Mouse (Mus musculus): ENCODE data around the gene Gprc5c. TPM values are rescaled to one million over a fixed set of nuclear protein-coding genes. Genes with fewer than 3 reads are reported as not detected.

The Gprc5c gene
- polyA plus RNA-seq, 1 experiment from 2014 or later: 17.7 TPM

DNA sequence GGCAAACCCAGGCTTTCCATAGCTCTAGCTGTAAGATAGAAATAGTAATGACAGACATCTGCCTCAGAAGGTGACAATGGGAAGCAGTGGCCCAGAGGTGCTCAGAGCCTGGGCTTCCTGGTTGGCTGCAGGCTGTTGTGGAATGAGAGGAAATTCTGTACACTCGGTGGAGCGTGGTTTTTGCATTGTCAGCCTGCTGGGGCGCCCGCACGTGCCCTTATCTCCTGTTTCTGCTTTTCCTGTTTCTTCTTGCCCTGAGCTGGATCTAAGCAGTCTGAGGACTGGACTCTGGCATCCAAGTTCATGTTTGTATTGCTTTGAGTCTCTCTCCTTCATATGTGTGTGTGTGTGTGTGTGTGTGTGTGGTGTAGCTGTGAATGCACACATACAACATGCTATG is 24.3 kb upstream of the Gprc5c start:
- Histone ChIP-seq H3K4me3 (ENCODE audit: low read depth, low read length) (no peak overlapping the region), H3K36me3 (ENCODE audit: control insufficient read depth, insufficient read depth, low read length) (no peaks in the 10 kb centered on the region), H3K27ac (ENCODE audit: low read depth, low read length) (no peak overlapping the region), H3K27me3 (ENCODE audit: control insufficient read depth, insufficient read depth, low read length) (no peaks in the 10 kb centered on the region), H3K4me2 (replicated peaks; ENCODE audit: low read depth, low read length) (no peak overlapping the region), H3K4me1 (replicated peaks; ENCODE audit: control insufficient read depth, insufficient read depth, low read length) (peaks cover 17% of the 10 kb centered on the region), H3K9ac (ENCODE audit: low read depth, low read length) (no peak overlapping the region), H3K9me3 (ENCODE audit: control insufficient read depth, low read length) (no peaks in the 10 kb centered on the region)
- DNase-seq (ENCODE audit: low spot score): no peak
- ATAC-seq (ENCODE audit: low FRiP score): no peak
- WGBS: 73% methylated on average over 5 of the region's 5 CpGs

GRCm38 (mm10) chr11:114829499-114830432 is 21.2 kb upstream of the Gprc5c start:
- ATAC-seq (ENCODE audit: low FRiP score): peak; percentile 64
- peak overlapping the region; percentile 19; the same call in 1 of the 2 replicates for H3K27ac ChIP-seq (ENCODE audit: low read depth, low read length)
- H3K4me2 ChIP-seq (replicated peaks; ENCODE audit: low read depth, low read length): peak overlapping the region; percentile 57
- H3K4me3 ChIP-seq (ENCODE audit: low read depth, low read length): peak overlapping the region; percentile 15; the same call in 1 of the 2 replicates
- peak; percentile 77 for DNase-seq (ENCODE audit: low spot score)
- H3K9me3 ChIP-seq (ENCODE audit: control insufficient read depth, low read length): no peaks in the 10 kb centered on the region
- H3K9ac ChIP-seq (ENCODE audit: low read depth, low read length): peak overlapping the region; percentile 52
- H3K4me1 ChIP-seq (replicated peaks; ENCODE audit: control insufficient read depth, insufficient read depth, low read length): peaks cover 7% of the 10 kb centered on the region
- no peaks in the 10 kb centered on the region for H3K27me3 ChIP-seq (ENCODE audit: control insufficient read depth, insufficient read depth, low read length)
- WGBS: 10% methylated on average over 24 of the region's 24 CpGs
- H3K36me3 ChIP-seq (ENCODE audit: control insufficient read depth, insufficient read depth, low read length): no peaks in the 10 kb centered on the region

GRCm38 (mm10) chr11:114830433-114830773 is 20.5 kb upstream of the Gprc5c start:
- Histone ChIP-seq H3K9me3 (ENCODE audit: control insufficient read depth, low read length) (no peaks in the 10 kb centered on the region), H3K9ac (ENCODE audit: low read depth, low read length) (no peak overlapping the region; the same call in 1 of the 2 replicates), H3K27ac (ENCODE audit: low read depth, low read length) (peak overlapping the region; percentile 19), H3K4me2 (replicated peaks; ENCODE audit: low read depth, low read length) (peak overlapping the region; percentile 57), H3K36me3 (ENCODE audit: control insufficient read depth, insufficient read depth, low read length) (no peaks in the 10 kb centered on the region), H3K27me3 (ENCODE audit: control insufficient read depth, insufficient read depth, low read length) (no peaks in the 10 kb centered on the region), H3K4me3 (ENCODE audit: low read depth, low read length) (no peak overlapping the region), H3K4me1 (replicated peaks; ENCODE audit: control insufficient read depth, insufficient read depth, low read length) (peaks cover 7% of the 10 kb centered on the region)
- 17% methylated on average over 8 of the region's 8 CpGs for WGBS
- ATAC-seq (ENCODE audit: low FRiP score) (no peak), DNase-seq (ENCODE audit: low spot score) (peak; percentile 36)

- H3K4me2 ChIP-seq (replicated peaks; ENCODE audit: low read depth, low read length): no peak overlapping the region
- no peaks in the 10 kb centered on the region for H3K27me3 ChIP-seq (ENCODE audit: control insufficient read depth, insufficient read depth, low read length)
- peaks cover 7% of the 10 kb centered on the region for H3K4me1 ChIP-seq (replicated peaks; ENCODE audit: control insufficient read depth, insufficient read depth, low read length)
- no peaks in the 10 kb centered on the region for H3K9me3 ChIP-seq (ENCODE audit: control insufficient read depth, low read length)
- no peak for ATAC-seq (ENCODE audit: low FRiP score)
- no peak overlapping the region for H3K27ac ChIP-seq (ENCODE audit: low read depth, low read length)
- no peak overlapping the region for H3K4me3 ChIP-seq (ENCODE audit: low read depth, low read length)
- H3K9ac ChIP-seq (ENCODE audit: low read depth, low read length): no peak overlapping the region
- no peaks in the 10 kb centered on the region for H3K36me3 ChIP-seq (ENCODE audit: control insufficient read depth, insufficient read depth, low read length)
- no peak for DNase-seq (ENCODE audit: low spot score)
- whole genome bisulfite sequencing: 67% methylated on average over 5 of the region's 5 CpGs
Measured at GRCm38 (mm10) chr11:114833166-114833565, 17.8 kb upstream of the Gprc5c start.

- Histone ChIP-seq H3K4me3 (ENCODE audit: low read depth, low read length) (no peak overlapping the region), H3K27me3 (ENCODE audit: control insufficient read depth, insufficient read depth, low read length) (0 out of 2 replicates have a peak, but pooled peaks cover 4% of the 10 kb centered on the region), H3K27ac (ENCODE audit: low read depth, low read length) (no peak overlapping the region), H3K9ac (ENCODE audit: low read depth, low read length) (no peak overlapping the region), H3K9me3 (ENCODE audit: control insufficient read depth, low read length) (no peaks in the 10 kb centered on the region), H3K4me2 (replicated peaks; ENCODE audit: low read depth, low read length) (no peak overlapping the region), H3K36me3 (ENCODE audit: control insufficient read depth, insufficient read depth, low read length) (no peaks in the 10 kb centered on the region), H3K4me1 (replicated peaks; ENCODE audit: control insufficient read depth, insufficient read depth, low read length) (peaks cover 3% of the 10 kb centered on the region; the same call in 1 of the 2 replicates)
- DNase-seq (ENCODE audit: low spot score): peak; percentile 46
- ATAC-seq (ENCODE audit: low FRiP score): 0 out of 2 replicates have a peak, but pooled peaks have one; percentile 56
- 11% methylated on average over 8 of the region's 8 CpGs for WGBS
Measured at GRCm38 (mm10) chr11:114843818-114844463, 7.0 kb upstream of the Gprc5c start.

GRCm38 (mm10) chr11:114844464-114845220 is 6.3 kb upstream of the Gprc5c start:
- Histone ChIP-seq H3K9ac (ENCODE audit: low read depth, low read length) (no peak overlapping the region), H3K9me3 (ENCODE audit: control insufficient read depth, low read length) (no peaks in the 10 kb centered on the region), H3K4me3 (ENCODE audit: low read depth, low read length) (no peak overlapping the region), H3K27me3 (ENCODE audit: control insufficient read depth, insufficient read depth, low read length) (peaks cover 8% of the 10 kb centered on the region), H3K27ac (ENCODE audit: low read depth, low read length) (no peak overlapping the region), H3K4me1 (replicated peaks; ENCODE audit: control insufficient read depth, insufficient read depth, low read length) (peaks cover 3% of the 10 kb centered on the region; the same call in 1 of the 2 replicates), H3K4me2 (replicated peaks; ENCODE audit: low read depth, low read length) (no peak overlapping the region), H3K36me3 (ENCODE audit: control insufficient read depth, insufficient read depth, low read length) (no peaks in the 10 kb centered on the region)
- no peak for ATAC-seq (ENCODE audit: low FRiP score)
- no peak for DNase-seq (ENCODE audit: low spot score)
- 71% methylated on average over 7 of the region's 7 CpGs for WGBS

- ATAC-seq (ENCODE audit: low FRiP score) (no peak), DNase-seq (ENCODE audit: low spot score) (no peak)
- Histone ChIP-seq H3K9me3 (ENCODE audit: control insufficient read depth, low read length) (no peaks in the 10 kb centered on the region), H3K27me3 (ENCODE audit: control insufficient read depth, insufficient read depth, low read length) (peaks cover 22% of the 10 kb centered on the region), H3K36me3 (ENCODE audit: control insufficient read depth, insufficient read depth, low read length) (no peaks in the 10 kb centered on the region), H3K4me1 (replicated peaks; ENCODE audit: control insufficient read depth, insufficient read depth, low read length) (peaks cover 10% of the 10 kb centered on the region), H3K27ac (ENCODE audit: low read depth, low read length) (no peak overlapping the region), H3K9ac (ENCODE audit: low read depth, low read length) (no peak overlapping the region), H3K4me3 (ENCODE audit: low read depth, low read length) (no peak overlapping the region), H3K4me2 (replicated peaks; ENCODE audit: low read depth, low read length) (no peak overlapping the region)
- 72% methylated on average over 4 of the region's 4 CpGs for WGBS
Measured at GRCm38 (mm10) chr11:114846336-114846735, 4.6 kb upstream of the Gprc5c start.

DNA sequence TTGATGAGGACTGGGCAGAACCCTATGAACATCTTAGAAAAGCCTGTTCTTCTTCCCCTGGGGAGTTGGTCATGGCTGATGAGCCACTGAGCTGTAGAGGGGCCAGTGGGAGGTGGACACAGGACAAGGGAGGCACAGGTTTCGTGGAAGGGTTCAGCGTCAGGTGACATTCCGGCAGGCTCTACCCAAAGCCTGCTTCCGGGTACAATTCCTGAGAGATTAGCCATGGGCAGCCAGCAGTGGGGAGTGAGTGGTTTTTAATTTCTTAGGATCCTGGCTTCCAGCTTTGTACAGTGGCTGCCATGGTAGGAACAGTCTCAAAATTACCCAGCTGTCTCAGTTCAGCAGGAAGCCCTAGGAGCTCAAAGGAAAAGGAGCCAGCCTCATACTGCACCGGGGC is 3.9 kb upstream of the Gprc5c start:
- H3K36me3 ChIP-seq (ENCODE audit: control insufficient read depth, insufficient read depth, low read length): no peaks in the 10 kb centered on the region
- 72% methylated on average over 5 of the region's 5 CpGs for WGBS
- peaks cover 29% of the 10 kb centered on the region for H3K27me3 ChIP-seq (ENCODE audit: control insufficient read depth, insufficient read depth, low read length)
- H3K4me3 ChIP-seq (ENCODE audit: low read depth, low read length): no peak overlapping the region
- ATAC-seq (ENCODE audit: low FRiP score) (no peak), DNase-seq (ENCODE audit: low spot score) (no peak)
- H3K9me3 ChIP-seq (ENCODE audit: control insufficient read depth, low read length): no peaks in the 10 kb centered on the region
- H3K4me1 ChIP-seq (replicated peaks; ENCODE audit: control insufficient read depth, insufficient read depth, low read length): peaks cover 10% of the 10 kb centered on the region
- H3K27ac ChIP-seq (ENCODE audit: low read depth, low read length): no peak overlapping the region
- H3K9ac ChIP-seq (ENCODE audit: low read depth, low read length): no peak overlapping the region
- H3K4me2 ChIP-seq (replicated peaks; ENCODE audit: low read depth, low read length): no peak overlapping the region

Data from hindbrain, embryonic 11.5 days (tissue).